ENCODE assay signal across 8 mouse cellular contexts in the genomic region with DNA sequence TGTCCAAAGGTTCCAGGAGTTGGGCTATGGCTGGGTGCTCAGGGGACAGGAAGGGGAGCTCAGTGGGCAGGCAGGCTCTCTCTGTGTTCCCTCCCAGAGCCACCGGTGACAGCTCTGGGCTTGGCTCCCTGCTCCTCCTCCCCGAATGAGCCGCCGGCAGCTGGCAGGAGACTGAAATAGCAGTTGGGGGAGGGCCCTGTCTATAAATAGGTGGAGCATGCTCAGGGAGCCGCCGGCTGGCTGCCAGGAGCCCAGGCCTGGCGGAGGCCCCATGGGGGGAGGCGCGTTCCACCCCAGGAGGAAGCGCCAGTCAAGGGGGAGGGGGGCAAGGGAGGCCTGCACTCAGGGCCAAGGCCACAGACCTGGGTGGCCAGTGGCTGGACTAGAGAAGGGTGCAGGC. TPM values are rescaled to one million over a fixed set of nuclear protein-coding genes. Genes with fewer than 3 reads are reported as not detected.
A peak's percentile ranks its signal among the peaks of the same experiment; 100 is the strongest.
DNase-seq lines count a peak whose midpoint lies in the region; ATAC-seq and TF ChIP-seq lines count a peak whose summit lies in the region.

No protein-coding gene starts in this region.

- DNase-seq in MEL-GATA-1-ER (ENCODE audit: extremely low read depth, low read depth): peak; percentile 80
- DNase-seq in cerebellum, adult 9-10 months: peak; percentile 97
- peak; percentile 77 for DNase-seq in hindbrain, embryonic 10.5 days (ENCODE audit: low spot score)
- DNase-seq in layer of hippocampus, adult 9-11 months: peak; percentile 98
- peak; percentile 94 for DNase-seq in ovary, adult 18-20 months (ENCODE audit: low spot score)
- peak; percentile 85 for DNase-seq in thymus, adult 2 months

- peaks cover 7% of the 10 kb centered on the region; the same call in 1 of the 2 replicates for H3K27me3 ChIP-seq in hindbrain, embryonic 10.5 days (ENCODE audit: insufficient read depth, poor library complexity, severe bottlenecking)
- no peaks in the 10 kb centered on the region for H3K27me3 ChIP-seq in lung, embryonic 16.5 days (ENCODE audit: control insufficient read depth, insufficient read depth, low read depth, low read length)
- H3K27me3 ChIP-seq in thymus, adult 2 months (ENCODE audit: control insufficient read depth, insufficient read depth, low read length): no peaks in the 10 kb centered on the region

- peak; percentile 71 for ATAC-seq in frontal cortex, adult (ENCODE audit: low TSS enrichment)
- peak; percentile 80 for ATAC-seq in lung, embryonic 16.5 days (ENCODE audit: low read depth)

- H3K36me3 ChIP-seq in hindbrain, embryonic 10.5 days: peaks cover 60% of the 10 kb centered on the region
- 0 out of 2 replicates have a peak, but pooled peaks cover 2% of the 10 kb centered on the region for H3K36me3 ChIP-seq in lung, embryonic 16.5 days (ENCODE audit: control insufficient read depth, insufficient read depth, low read length)
- H3K36me3 ChIP-seq in thymus, adult 2 months (ENCODE audit: control insufficient read depth, insufficient read depth, low read length): no peaks in the 10 kb centered on the region

- H3K9ac ChIP-seq in lung, embryonic 16.5 days (ENCODE audit: low read length): peak overlapping the region; percentile 68

- H3K9me3 ChIP-seq in hindbrain, embryonic 10.5 days: no peaks in the 10 kb centered on the region
- no peaks in the 10 kb centered on the region for H3K9me3 ChIP-seq in lung, embryonic 16.5 days (ENCODE audit: control insufficient read depth, low read length)

- H3K4me3 ChIP-seq in hindbrain, embryonic 10.5 days: peak overlapping the region; percentile 36
- H3K4me3 ChIP-seq in lung, embryonic 16.5 days (ENCODE audit: low read length): peak overlapping the region; percentile 58
- peak overlapping the region; percentile 41 for H3K4me3 ChIP-seq in thymus, adult 2 months (ENCODE audit: control insufficient read depth, insufficient read depth, low read length)

- no peak for TF ChIP-seq CTCF in thymus, adult 2 months (IDR thresholded peaks at IDR 0.05; ENCODE audit: borderline replicate concordance, control insufficient read depth, extremely low read depth, insufficient read depth, low read length, poor library complexity)

- WGBS in hindbrain, embryonic 10.5 days: 1% methylated on average over 10 of the region's 10 CpGs
- 0% methylated on average over 10 of the region's 10 CpGs for WGBS in lung, embryonic 16.5 days
- WGBS in thymus, adult 2 months: 0% methylated on average over 10 of the region's 10 CpGs

- peak; percentile 79 for TF ChIP-seq POLR2A in thymus, adult 2 months (IDR thresholded peaks at IDR 0.05; ENCODE audit: control insufficient read depth, extremely low read depth, insufficient read depth, low read length, poor library complexity)

- peaks cover 86% of the 10 kb centered on the region for H3K4me1 ChIP-seq in hindbrain, embryonic 10.5 days (replicated peaks)
- peaks cover 79% of the 10 kb centered on the region for H3K4me1 ChIP-seq in lung, embryonic 16.5 days (replicated peaks; ENCODE audit: control insufficient read depth, insufficient read depth, low read length)
- H3K4me1 ChIP-seq in thymus, adult 2 months (replicated peaks; ENCODE audit: control insufficient read depth, insufficient read depth, low read length): peaks cover 71% of the 10 kb centered on the region

- H3K4me2 ChIP-seq in lung, embryonic 16.5 days (ENCODE audit: low read depth, low read length): peak overlapping the region; percentile 73

- H3K27ac ChIP-seq in hindbrain, embryonic 10.5 days: peak overlapping the region; percentile 86
- H3K27ac ChIP-seq in lung, embryonic 16.5 days (ENCODE audit: low read length): peak overlapping the region; percentile 98
- peak overlapping the region; percentile 15; the same call in 1 of the 2 replicates for H3K27ac ChIP-seq in thymus, adult 2 months (ENCODE audit: control insufficient read depth, insufficient read depth, low read length)

RNA-seq across cellular contexts. Expression of a gene that starts 11.2 kb away (rescaled TPM):
- polyA plus RNA-seq in hindbrain, embryonic 10.5 days (2016; fragmentation: Nextera tagmentation; extraction: Ambion mirVana): 70.3 and 101 TPM in 2 replicates
- 70.1 and 80.4 TPM in 2 replicates for polyA plus RNA-seq in lung, embryonic 16.5 days (2015; fragmentation: Nextera tagmentation; extraction: Ambion mirVana)
- polyA plus RNA-seq in thymus, adult 2 months (2012; rRNA removed): 76.8 and 81.7 TPM in 2 replicates

RNA-seq across cellular contexts. Expression of a gene that starts 29.4 kb away (rescaled TPM):
- 32.3 and 37.8 TPM in 2 replicates for polyA plus RNA-seq in hindbrain, embryonic 10.5 days (2016; fragmentation: Nextera tagmentation; extraction: Ambion mirVana)
- polyA plus RNA-seq in lung, embryonic 16.5 days (2015; fragmentation: Nextera tagmentation; extraction: Ambion mirVana): 28.3 and 28.6 TPM in 2 replicates
- polyA plus RNA-seq in thymus, adult 2 months (2012; rRNA removed): 48.6 and 56.5 TPM in 2 replicates

RNA-seq across cellular contexts. Expression of a gene that starts 29.9 kb away (rescaled TPM):
- polyA plus RNA-seq in hindbrain, embryonic 10.5 days (2016; fragmentation: Nextera tagmentation; extraction: Ambion mirVana): 20.9 and 28.3 TPM in 2 replicates
- 18.7 and 19.4 TPM in 2 replicates for polyA plus RNA-seq in lung, embryonic 16.5 days (2015; fragmentation: Nextera tagmentation; extraction: Ambion mirVana)
- 13.0 and 17.7 TPM in 2 replicates for polyA plus RNA-seq in thymus, adult 2 months (2012; rRNA removed)

RNA-seq across cellular contexts. Expression of a gene that starts 33.7 kb away (rescaled TPM):
- 119 and 148 TPM in 2 replicates for polyA plus RNA-seq in hindbrain, embryonic 10.5 days (2016; fragmentation: Nextera tagmentation; extraction: Ambion mirVana)
- polyA plus RNA-seq in lung, embryonic 16.5 days (2015; fragmentation: Nextera tagmentation; extraction: Ambion mirVana): 108 and 130 TPM in 2 replicates
- polyA plus RNA-seq in thymus, adult 2 months (2012; rRNA removed): 36.1 and 42.2 TPM in 2 replicates

RNA-seq across cellular contexts. Expression of a gene that starts 49.8 kb away (rescaled TPM):
- polyA plus RNA-seq in hindbrain, embryonic 10.5 days (2016; fragmentation: Nextera tagmentation; extraction: Ambion mirVana): 0.08 TPM in 1 of 2 replicates, not detected in the other
- polyA plus RNA-seq in lung, embryonic 16.5 days (2015; fragmentation: Nextera tagmentation; extraction: Ambion mirVana): 0.05 and 0.08 TPM in 2 replicates
- polyA plus RNA-seq in thymus, adult 2 months (2012; rRNA removed): 0.12 and 0.27 TPM in 2 replicates

Comparison
In these comparisons a context has a peak if more than half of its experiments do, and no peak if none do; other contexts are left out.
1. Peak in every context shown above with its lines: DNase-seq, ATAC-seq, H3K4me3 ChIP-seq and H3K27ac ChIP-seq.
2. H3K27ac ChIP-seq: peak in every context shown above with its lines; median percentile 98 in lung, embryonic 16.5 days; 86 in hindbrain, embryonic 10.5 days; 15 in thymus, adult 2 months.